Mouse (Mus musculus) frontal cortex, adult 2 months (tissue): ENCODE data around the gene N4bp2. TPM values are rescaled to one million over a fixed set of nuclear protein-coding genes. Genes with fewer than 3 reads are reported as not detected.
"Not testable (repeated sequence)": the region's sequence is repeated elsewhere in the genome, so short reads cannot be mapped to it uniquely, and the experiment has no call there.

Source experiments
- DNase-seq, 2 experiments: peaks; one replicate each; pipeline ENCODE4 v3.0.0; 2022; ENCODE audit warnings: low spot score in 1 of 2; ENCODE audit errors: extremely low spot score in 1 of 2
- polyA plus RNA-seq: library from polyadenylated mRNA; depleted of rRNA; stranded (reverse); fragments of >200 nt; gene quantifications from 2 replicates; pipeline ENCODE4 v1.2.3, GENCODE M21; 2012

The N4bp2 gene
- polyA plus RNA-seq, 1 experiment: 6.9 TPM

DNA sequence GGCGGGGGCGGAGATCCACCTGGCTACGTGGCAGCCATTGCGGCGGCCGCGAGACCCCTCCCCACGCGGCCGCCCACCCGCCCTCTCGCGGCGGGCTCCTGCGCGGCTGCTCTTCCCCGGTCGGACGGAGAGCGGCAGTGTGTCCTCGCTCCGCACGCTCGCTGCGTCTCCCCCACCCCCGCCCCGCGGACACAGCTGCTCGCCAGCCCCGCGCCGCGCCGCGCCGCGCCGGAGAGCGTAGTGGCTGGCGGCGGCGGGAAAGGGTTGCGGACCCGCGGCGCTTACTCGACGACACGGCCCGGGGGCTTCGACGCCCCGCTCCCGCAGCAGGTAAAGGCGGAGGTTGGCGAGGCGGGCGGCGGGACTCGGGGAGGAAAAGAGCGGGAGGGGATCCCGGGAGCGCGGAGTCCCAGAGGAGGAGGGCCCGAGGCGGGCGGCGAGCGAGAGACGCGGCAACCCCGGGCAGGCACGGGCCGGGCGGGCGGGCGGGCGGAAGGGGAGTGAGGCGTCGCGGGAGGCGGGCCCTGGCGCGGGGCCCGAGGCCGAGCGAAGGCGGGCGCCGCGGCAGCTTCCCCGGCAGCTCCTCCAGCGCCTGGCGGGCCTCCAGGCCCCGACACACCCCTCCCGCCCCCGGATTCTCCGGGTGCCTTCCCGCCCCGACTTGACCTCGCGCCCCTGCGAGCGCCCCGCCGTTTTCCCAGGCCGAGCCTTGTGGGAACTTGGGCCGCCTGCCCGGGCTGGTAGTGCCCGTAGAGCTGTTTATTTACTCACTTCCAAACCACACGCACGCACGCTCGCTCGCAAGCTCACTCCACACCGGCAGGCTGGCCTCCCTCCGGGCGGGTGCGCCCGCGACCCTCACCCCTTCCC is 830 bp downstream of the N4bp2 start:
- peak; percentile 20 to 60 for DNase-seq

DNA sequence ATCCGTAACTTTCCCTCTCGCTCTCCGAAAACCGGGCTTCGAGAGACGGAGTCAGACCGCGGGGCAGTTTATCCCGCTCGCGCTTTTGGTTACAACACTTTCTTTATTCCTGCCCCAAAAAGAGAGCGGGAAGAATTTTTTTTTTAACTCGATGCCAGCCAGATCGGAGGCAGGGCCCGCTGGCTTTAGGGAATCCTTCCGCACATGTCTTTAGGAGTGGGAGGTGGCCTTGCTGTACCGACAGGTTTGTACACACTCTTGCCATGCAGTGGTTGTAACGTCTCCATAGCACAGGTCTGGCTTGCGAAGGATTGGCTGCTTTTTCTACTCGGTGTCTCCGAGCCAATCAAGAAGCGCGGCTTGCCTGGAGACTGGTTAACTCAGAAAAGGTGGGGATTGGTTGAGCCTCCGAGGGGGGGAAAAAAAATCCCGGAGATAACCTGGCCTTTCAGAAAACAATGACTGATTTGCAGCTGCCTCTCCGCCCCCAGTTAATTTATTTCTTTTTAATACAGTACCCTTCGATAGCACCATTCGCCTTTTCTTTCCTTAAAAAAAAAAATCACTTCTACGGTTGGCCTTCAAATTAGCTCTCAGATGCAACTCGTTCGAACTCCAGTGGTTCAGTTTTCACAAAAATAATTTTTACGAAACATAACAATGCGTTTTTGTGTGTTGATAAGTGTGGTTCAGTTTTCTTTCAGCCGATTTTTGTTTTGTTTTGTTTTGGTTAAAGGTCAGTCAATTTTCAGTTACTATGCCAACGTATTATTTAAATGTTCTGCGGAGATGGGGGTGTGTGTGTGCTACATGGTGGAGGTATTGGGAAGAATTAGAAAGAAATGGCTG is 1.7 kb downstream of the N4bp2 start:
- DNase-seq: peak; percentile 90 to 91

DNA sequence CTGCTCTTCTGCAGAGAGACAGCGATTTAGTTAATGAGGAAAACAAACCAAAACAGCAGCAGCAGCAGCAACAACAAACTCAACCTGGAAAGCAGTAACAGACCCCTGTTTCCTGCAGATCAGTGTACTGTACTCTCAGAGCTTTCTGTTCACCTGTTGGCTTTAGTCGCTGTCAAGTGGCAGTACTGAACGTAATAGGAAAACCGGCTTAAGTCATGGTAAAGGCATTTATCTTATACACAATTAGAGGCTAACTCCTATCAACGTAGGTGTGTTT is 2.3 kb downstream of the N4bp2 start:
- DNase-seq: no peak

DNA sequence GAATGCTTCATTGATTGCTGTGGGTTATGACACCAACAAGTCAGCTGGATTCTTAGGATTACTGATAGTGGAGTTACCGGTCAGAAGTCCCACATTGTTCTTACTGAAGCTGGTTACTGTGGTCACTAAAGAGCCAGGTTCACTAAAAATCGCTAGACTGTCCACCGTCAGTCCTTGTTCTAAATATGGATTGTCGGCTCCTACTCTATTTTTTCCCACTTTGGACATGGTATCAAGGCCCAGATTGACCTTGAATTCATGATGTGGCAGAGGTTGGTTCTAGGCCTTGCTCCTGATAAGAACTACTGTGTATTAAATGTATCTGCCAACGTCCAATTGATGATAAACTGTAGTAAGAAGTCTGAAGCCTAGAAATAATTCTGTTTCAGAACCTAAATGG is 4.7 kb downstream of the N4bp2 start:
- DNase-seq: no peak

DNA sequence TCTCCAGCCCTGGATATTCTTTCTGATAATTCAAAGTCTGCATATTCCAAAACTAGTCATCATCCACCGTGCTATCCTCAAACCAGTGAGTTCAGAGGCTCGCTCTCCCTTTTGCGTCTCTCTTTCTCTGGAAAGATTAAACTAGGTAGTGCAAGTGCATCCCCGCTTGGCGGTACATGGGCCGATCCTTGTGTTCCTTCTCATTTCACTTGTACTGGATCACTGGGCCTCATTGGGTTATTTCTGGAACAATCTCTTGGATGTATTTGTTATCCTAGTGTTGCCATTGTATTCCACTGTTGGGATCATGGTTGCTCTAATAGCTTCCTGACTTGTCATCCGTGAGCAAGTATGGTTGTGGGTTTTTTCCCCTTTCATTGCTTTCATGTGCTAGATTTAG is 6.7 kb downstream of the N4bp2 start:
- no peak for DNase-seq

DNA sequence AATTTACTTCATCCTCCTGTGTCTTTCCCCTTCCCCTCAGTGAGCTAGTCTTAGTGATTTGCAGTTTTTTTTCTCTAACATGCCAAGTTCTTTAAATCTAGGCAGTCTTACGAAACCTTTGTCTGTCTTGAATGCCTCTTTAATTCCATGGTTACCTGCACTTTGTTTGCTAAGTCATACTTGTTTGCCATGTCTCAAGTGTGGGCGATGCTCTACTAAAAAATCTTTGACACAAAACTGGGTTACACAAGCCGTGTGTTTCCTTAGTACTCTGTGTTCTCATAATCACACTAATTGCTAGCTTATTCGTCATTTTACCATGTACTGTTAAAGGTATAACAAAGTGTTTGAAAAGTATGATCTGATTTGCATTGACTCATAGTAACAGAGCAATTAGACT is 7.2 kb downstream of the N4bp2 start:
- no peak for DNase-seq

DNA sequence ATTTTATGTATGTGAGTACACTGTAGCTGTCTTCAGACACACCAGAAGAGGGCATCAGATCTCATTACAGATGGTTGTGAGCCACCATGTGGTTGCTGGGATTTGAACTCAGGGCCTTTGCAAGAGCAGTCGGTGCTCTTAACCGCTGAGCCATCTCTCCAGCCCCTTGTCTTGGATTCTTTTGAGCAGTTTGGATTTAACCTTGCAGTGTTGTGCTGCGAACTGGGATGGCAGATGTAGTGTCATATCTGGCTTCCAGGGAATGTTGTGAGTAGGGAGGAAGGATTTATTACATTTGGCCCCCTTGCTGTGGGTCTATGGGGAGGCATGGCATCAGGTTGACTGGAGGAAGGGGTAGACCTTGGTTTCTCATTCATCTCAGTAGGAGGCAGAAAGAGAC is 10.6 kb downstream of the N4bp2 start:
- DNase-seq: not testable (repeated sequence)

DNA sequence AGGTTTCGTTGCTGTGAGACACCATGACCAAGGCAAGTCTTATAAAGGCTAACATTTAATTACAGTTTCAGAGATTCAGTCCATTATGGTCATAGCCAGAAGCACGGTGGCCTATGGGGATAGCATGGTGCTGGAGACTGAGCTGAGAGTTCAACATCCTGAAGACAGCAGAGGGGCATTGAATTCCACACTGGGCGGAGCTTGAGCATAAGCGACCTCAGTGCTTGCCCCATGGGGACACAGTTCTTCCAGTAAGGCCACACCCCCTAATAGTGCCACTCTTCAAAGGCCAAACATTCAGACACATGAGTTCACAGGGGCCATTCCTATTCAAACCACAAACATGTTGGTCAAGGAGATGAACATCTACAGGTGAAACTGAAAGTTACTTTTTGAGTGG is 12.8 kb downstream of the N4bp2 start:
- no peak for DNase-seq

DNA sequence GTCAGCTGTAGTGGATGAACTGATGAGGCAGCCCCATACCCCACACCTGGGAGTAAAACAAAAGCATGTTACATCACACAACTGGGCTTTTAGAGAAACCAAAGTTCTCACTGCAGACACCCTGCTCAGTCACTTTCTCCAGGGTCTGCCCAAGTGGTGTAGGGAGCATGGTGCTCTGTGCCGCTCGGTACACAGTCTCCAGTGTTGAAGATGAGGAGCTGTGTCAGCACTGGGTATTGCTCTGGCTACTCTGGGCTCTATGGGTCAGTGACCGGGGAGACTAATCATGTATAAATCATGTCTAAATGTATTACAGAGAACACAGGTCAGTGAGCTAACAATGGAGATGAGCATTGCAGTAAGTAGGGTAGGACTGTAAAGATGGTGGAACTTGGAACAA is 13.6 kb downstream of the N4bp2 start:
- DNase-seq: no peak

DNA sequence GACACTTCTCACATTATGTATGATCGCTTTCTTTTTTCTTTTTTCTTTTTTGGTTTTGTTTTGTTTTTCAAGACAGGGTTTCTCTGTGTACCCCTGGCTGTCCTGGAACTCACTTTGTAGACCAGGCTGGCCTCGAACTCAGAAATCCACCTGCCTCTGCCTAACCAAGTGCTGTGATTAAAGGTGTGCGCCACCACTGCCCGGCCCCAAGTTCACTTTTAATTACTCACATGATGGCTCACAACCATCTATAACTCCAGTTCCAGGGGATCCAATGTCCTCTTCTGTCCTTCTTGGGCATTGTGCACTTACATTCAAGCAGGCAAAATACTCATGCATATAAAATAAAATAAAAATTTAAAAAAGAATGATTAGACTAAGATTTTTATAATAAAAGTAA is 15.7 kb downstream of the N4bp2 start:
- not testable (repeated sequence) for DNase-seq

DNA sequence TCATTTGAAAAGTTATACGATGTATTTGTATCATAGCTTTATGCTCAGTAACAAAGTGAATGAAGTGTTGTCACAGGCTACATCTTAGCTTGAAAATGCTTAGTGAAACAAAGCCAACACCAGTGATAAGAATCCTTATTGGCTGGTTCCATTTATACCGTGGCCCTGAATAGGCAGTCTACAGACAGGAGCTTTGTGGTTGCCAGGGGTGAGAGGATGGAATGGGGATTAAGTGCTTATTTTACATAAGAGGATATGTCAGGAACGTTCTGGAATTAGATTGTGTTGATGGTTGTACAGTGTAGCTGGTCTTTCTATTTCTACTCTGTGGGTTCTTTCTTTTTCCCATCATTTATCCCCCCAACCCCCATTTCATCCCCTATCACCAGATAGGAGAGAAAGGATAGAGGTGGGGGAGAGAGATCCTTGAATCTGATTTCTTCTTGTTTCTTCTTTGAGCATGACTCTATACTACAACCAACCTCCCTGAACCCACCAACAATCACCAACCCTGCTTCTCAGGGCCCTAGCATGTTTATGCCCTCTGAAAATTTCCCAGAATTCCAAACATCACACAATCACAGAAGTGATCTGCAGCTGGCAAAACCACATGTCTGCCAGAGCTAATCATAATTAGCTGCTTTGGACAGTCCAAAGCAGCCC is 16.2 kb downstream of the N4bp2 start:
- DNase-seq: no peak

DNA sequence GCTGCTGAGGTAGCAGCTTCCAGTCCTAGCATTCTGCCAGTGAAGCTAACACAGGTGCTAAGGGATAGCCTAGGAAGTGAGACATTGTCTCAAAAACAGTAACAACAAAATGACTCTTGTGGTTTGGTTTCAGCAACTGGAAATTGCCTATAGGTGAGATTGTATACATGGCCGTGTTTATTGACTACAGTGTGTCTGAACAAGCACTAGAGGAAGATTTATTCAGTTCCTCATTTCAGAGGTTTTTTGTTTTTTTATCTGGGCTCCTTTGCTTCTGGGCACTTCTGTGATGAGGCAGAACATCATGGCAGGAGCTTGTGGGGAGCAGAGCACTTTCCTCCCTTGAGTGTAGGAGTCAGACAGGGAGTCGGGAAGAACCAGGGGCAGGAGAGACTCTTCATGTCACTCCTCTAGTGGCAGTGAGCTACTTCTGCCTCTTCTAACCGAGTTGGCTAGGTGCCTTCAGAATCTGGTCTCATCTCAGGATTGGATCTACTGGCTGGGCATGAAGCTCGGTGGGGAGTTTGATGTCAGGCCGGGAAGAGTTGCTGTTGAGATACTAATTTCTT is 17.9 kb downstream of the N4bp2 start:
- DNase-seq: no peak

DNA sequence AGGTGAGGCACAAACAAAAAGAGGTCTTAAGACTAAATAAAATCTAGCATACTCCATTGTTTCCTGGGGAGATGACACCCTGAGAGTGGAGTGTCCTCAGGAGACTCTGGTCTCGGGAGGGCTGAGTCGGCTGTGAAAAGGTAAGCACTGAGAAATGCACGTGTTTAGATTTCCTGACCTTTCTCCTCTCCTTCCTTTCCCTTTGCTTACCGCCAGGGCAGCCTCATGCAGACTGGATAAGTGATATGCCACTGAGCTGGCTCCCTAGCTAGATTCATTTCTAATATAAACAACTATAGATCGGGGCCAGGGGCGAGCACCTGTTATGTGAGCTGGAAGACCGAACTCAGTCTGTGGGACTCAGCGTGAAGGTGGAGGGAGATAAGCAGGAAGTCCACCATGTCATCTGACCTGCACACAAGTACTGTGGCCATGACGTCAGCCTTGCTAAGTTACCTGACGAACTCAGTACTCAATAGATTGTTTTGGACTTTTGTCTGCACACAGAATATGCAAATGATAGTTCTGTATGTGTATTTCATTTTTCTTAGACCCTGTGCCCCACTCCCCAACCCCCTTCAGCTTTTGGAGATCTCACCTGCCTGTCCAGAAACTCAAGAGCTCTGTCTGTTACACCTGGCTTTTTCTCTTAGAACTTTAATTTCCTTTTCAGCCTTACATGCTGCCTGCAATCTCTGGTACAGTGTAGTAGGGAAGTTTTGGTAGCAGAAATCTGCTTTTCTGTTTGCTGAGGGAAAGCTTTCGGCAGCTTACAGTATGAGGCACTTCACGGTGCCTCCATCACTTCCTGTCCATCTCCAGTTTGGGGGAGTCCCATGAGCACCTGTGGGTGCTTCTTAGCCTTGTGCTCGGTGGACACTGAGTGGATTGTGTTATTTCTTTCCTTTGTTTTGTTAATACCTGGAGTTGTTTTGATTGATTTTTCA is 18.7 kb downstream of the N4bp2 start:
- no peak for DNase-seq

DNA sequence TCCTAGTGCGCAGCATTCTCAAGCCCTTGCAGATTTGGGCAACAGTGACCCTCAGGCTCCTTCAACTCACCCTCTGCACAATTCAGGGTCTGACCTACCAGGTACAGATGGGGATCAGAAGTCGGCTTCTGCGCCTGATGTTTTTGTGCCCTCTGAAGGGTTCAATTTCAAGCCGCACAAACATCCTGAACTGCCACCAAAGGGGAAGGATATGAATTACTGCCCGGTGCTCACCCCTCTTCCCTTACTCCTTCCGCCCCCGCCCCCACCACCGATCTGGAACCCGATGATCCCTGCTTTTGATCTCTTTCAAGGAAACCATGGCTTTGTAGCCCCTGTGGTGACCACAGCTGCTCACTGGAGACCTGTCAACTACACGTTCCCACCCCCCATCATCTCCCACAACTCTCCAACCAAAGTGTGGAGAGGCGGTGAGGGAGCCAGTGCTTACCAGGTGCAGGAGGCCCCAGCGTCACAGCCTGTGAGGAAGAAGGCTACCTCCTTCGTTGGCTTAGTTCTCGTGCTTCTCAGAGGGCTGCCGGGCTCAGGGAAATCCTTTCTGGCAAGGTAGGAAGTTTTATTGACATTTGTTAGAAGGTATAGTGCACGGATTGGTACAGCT is 27.4 kb downstream of the N4bp2 start:
- no peak for DNase-seq

DNA sequence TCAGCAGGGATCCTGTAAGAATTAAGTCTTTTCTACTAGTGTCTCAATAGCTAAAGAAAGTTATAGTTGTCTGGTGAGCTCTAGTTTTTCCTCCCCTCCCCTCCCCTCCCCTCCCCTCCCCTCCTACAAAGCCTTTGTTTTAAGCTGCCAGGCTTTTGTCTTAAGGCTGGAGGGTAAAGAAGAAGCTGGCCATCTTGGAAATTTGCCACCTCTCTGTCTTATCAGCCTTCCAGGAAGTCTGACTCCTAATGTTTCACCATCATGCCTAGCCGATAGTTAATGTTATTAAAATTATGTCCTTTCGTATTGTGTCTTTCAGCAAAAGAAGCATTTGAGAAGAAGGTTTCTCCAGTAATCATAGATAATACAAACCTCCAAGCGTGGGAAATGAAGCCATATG is 30.9 kb downstream of the N4bp2 start:
- no peak for DNase-seq

DNA sequence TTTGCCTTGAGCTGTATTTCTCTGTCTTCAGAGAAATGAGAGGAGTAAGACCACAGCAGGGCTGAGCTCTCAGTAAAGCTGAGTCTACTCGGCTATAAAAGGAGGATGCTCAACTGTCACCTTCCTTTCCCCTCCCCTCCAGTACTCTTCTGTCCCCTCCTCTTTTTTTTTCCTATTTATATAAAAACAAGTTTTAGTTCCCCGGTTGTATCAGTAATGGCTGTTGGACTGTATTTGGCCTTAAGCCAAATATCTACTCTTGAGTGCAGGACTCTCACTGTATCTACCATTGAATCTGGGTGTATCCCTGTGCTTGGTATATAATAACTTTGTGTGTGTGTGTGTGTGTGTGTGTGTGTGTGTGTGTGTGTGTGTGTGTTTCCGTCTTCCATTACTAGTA is 31.4 kb downstream of the N4bp2 start:
- no peak for DNase-seq

DNA sequence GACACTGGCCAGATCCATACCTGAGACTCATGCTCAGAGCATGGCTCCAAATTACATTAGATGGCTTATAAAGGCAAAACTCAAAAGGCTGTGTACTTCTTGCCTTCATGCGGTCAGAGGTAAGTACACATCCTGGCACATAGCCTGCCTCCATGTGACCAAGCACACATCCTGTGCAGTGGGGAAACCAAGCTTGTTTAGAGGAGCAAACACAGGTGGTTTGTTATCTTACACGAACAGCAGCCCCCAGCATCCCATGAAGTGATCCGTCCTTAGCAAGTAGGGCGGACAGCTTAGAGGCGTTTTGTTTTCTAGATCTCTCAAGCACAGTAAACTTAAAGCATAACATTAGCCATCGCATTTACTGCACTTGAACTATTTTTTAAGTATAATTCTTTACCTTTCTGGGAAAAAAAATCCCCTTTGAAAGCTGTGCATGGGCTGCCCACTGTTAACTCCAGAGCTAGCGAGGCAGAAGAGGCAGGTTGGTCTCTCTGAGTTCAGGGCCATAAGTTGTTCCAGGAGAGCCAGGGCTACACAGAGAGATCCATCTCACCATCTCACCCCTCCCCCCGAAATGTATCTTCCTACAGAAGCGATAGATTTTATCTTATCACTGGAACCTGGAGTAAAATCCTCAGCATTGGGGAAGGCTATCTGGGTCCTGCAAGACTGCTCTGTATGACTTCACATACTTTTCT is 32.1 kb downstream of the N4bp2 start:
- no peak for DNase-seq

DNA sequence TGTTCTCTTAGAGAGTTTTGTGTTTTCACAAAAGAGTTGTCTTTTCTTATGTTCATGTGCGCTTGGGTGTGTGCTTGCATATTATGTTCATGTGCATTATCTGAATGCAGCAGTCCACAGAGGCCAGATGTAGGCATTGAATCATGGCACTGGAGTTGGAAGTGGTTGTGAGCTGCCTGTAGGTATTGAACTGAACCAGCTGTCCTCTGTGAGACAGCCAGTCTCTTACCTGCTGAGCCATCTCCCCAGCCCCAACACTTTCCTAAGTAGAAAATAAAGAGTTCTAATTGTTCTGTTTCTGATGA is 32.6 kb downstream of the N4bp2 start:
- DNase-seq: no peak

DNA sequence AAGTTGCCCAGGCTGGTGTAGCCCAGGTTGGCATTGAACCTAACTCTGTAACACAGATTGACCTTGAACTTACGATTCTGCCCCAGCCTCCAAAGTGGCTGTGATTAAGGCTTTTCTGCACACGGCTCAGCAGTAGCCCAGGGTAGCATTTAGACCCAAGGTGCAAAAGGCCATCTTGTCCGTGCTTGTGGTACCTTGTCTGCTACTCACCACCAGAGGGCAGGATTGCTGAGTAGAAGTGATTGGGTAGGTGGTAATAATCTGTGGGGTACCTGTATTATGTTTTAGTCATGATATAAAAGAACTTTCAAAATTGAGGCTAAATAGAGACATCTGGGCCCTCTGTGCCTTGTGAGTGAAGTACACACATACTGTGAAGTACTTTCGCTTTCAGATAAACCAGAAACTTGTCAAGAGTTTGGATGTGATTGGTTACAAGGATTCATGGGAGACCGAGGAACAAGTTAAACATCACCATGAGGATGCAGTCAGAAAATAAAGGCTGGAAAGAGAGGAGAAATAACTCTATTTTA is 60.3 kb downstream of the N4bp2 start:
- DNase-seq: peak in 1 of 2 experiments; percentile 44
